Mouse (Mus musculus) monocyte, adult 2 months (primary cell): ENCODE results near the gene Olfr1229.

Experiments
- DNase-seq, 2 experiments: peaks; one replicate each; pipeline ENCODE4 v3.0.0; 2022; ENCODE audit warnings: low spot score in 2 of 2, low read depth in 1 of 2

Olfr1229 gene

GRCm38 (mm10) chr2:89287914-89288313, at the start of gene Olfr1229:
Olfr1229 (minus strand) TSS chr2:89288014.
- no peak for DNase-seq

- DNase-seq = no peak
Measured at GRCm38 (mm10) chr2:89329575-89329974, 41.8 kb upstream of the Olfr1229 start, which contains the start of gene Olfr1232. Olfr1232 (minus strand) TSS chr2:89329675.

- DNase-seq = no peak
Measured at GRCm38 (mm10) chr2:89306974-89307373, 19.2 kb upstream of the Olfr1229 start, which contains the start of gene Olfr1231. Olfr1231 (minus strand) TSS chr2:89307074.

- no peak for DNase-seq
Measured at GRCm38 (mm10) chr2:89297168-89297567, 9.4 kb upstream of the Olfr1229 start, which contains the start of gene Olfr1230. Olfr1230 (minus strand) TSS chr2:89297268.

GRCm38 (mm10) chr2:89253962-89254361, 33.9 kb downstream of the Olfr1229 start, which contains the start of gene Olfr1228:
Olfr1228 (minus strand) TSS chr2:89254062.
- no peak for DNase-seq
